Mouse (Mus musculus) embryo, embryonic 10.5 days (tissue): ENCODE results near the gene Hipk2.

Experiments used
- DNase-seq: peaks from one replicate; pipeline ENCODE4 v3.0.0-alpha.2; 2015; ENCODE audit warnings: low spot score

Hipk2 gene

DNA sequence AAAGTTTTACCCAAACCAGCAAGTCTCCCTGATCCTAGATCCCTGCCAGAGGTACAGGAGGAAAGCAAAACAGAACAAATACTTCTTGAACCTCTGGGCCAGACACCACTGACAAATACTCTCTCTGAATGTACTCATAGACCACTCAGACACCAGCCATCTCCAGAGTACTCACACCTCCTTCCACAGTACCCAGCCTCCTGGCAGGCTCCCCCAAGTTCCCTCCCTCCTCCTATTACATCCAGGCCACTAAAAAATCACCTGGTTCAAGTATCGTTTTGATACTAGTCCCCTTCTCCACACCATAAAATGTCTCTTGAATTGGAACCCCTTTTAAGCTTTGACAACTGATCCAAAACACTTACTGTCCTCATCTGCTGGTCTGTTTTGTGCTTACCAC lies 8.7 kb downstream of the Hipk2 start:
- no peak for DNase-seq

DNA sequence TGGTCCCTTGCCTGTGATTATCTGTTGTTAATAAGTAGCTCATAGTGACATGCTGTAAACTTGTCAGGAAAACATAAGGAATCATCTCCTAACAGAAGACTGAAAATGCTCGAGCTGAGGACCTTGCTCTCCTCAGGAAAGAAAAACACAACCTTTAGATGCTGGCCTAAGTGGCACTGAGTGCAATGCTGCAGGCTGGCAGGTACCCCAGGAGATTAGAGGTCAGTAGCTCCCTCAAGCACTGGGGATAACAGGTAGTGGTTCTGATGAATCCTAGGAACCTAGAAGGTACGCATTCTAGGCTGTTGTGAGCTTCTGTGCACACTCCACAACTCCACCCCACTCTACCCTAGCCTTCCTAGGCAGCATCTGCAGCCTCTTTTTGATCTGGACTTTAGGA lies 9.2 kb downstream of the Hipk2 start:
- no peak for DNase-seq

DNA sequence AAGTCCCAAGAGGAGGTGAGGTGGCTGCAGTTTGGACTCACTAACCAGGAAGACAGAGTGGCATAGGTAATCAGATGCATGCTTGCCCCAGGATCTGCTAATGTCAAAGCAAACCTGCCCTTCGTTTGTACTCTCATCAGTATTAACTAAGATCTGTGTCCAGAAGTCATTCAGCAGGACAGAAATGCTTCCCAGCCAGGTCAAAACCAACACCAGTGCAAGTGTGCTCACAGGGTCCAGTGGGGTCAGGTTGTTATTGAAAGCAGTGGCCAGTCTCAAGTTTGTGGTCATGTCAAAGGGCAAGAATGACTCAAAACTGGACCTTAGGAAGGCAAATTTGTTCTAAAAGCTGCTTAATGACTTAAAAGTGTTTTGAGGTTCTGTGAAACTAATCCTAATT lies 9.6 kb downstream of the Hipk2 start:
- DNase-seq = no peak

DNA sequence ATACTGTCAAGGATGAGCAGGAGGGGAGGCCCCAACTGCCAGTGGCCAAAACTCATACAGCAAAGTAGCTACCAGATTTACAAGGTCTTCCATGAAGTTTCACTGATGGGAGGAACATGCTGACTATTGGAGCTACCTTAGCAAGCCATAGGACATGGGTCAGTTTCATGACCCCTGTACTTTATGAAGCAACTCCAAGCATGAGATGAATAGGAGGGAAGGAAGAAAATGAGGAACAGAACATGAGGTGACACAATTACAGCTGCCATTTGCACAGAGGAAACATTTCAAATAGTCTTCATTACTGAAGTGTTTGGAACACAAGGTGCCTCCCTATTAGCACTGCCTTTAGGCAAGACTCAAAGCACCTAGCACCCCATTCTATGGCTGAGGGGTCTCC lies 10.2 kb downstream of the Hipk2 start:
- no peak for DNase-seq

DNA sequence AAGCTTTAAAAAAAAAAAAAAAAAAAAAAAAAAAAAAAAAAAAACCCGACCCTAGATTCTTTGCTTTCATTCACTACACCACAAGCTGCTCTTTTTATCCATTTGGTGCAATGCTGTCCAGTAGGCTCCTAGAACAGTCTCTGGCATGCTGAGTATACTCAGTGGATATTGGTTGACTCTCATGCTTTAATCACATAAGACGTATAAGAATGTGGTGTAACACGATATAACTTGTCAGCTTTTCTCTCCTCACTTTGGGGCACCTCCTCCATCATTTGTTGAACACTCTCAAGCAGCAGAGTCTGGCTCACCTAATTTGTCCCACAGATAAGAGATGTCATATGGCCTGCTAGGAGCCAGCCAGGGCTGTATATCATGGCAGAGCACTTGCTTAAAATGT lies 12.4 kb downstream of the Hipk2 start:
- DNase-seq = peak; percentile 47

DNA sequence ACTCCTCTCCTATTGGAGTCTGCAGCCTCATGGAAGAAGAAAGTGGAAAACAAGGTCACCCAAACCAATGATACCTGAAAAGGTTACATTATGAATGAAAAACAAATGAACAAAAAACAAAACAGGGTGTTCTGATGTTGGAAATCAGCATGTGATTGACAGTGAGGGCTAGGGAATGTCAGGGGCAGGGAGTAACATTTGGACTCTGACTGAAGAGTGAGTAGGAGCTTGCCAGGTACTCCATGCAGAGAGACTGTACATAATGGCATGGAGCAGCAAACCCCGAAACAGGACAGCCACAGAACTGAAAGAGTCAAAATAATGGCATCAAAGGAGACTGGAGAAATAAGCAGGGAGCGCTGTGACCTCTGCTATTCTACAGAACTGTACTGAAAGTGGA lies 15.7 kb downstream of the Hipk2 start:
- DNase-seq = no peak

DNA sequence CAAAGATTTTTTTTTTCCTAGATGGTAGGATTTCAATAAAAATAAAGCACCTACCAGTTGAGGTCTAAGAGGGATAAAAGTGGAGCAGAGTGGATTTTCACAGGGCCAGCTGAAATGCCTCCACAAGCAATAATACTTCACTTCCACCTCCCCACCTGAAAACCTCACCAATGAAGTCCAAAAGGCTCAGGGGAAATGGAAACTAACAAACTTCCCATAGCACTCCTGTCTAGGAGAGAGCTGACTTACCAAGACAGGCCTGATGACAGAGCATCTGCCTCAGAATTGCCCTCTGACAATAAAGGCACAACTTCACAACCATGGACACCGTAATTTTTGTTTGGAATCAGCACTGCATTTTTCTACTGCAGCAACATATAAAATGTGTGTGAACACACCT lies 16.1 kb downstream of the Hipk2 start:
- DNase-seq = no peak

DNA sequence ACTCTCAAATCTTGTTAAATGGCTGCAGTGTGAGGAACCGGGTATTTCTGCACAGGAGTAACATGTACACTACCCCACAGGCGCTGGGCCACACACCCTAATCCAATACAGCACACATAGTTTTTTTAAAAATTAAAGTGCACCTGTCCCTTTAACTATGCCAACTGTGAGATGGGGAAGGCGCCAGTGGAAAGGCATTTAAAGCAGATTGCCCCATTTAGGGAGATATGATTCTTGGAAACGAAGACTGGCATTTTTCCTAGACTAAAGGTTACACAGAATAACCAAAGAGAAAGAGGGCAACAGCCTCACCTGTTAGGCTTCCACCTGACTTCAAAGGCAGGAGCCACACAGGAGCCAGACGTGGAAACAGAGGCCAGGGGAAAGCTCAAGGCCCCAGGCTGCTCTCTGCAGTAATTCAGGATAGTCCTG lies 22.4 kb downstream of the Hipk2 start:
- no peak for DNase-seq

DNA sequence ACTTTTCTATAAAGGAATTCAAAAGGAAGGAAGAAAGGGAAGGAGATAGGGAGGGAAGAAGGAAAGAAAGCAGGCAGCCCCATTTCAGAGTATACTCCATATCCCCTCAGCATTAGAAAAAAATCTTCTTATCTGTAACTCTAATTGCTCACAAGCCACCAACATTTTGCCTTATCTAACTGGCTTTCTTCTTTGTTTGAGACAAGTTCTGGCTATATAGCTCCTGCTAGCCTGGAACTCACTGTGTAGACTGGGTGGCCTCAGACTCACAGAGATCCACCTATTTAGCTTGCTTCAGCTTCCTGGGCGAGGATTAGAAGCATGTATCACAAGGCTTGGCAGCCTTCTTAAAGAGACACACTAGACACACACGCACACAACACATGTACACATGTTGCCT lies 24.2 kb downstream of the Hipk2 start:
- no peak for DNase-seq

DNA sequence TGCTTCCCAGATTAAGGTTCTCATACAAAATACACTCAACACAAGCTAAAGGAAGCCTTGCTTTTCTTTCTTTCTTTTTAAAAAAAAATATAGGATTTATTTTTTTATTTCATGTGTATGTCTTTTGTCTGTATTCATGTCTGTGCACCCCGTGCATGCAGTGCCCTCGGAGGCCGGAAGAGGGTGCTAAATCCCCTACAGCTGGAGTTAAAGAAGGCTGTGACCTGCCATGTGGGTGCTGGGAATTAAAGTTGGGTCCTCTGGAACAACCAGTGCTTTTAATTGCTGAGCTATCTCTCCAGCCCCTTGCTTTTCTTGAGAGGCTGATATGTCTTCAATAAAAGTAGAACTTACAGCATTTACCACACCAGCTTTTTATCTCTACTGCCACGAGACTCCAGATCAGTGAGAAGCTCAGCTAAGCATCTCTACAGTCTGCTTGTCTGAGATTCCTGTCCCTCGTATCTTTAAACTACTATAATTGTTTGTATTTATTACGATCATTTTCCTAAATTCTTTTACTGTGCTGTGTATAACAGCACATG lies 25.2 kb downstream of the Hipk2 start:
- DNase-seq = no peak

DNA sequence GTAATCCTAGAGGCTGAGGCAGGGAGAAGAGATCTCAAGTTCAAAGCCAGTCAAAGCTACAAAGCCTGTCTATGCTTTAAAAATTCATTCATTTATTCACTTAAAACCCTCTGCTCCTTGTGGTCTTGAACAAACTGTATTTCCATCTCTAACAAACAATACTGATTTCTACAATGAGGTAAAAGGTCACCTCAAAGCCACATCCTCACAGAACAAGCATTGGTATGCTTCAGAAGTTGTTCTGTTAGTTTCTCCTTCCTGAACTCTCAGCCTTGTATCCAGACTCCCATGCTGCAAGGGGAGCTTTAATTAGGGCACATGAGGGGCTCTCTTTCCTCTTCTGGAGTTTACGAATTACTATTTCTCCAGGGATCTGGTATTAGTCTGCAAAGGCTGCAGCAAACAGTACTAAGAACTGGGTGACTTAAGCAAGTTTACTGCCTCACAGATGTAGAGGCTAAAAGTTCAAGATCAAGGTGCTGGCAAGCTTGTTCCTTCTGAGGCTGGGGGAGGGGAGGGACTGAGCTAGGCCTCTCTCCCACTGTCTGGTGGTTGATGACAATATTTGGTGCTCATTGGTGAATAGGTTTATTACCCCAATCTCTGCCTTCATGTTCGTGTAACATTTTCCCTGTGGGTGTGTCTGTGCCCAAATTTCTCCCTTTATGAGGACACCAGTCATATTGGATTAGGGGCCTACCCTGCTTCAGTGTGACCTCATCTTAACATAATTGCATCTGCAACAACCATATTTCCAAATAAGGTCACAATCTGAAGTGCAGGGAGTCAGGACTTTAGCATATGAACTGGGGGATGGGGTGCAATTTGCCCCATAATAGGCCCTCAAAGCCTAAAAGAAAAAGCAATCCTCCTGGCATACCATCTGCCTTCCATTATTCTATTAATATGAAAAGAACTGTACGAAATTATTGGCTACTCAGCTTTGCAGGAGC lies 27.7 kb downstream of the Hipk2 start:
- DNase-seq = no peak

DNA sequence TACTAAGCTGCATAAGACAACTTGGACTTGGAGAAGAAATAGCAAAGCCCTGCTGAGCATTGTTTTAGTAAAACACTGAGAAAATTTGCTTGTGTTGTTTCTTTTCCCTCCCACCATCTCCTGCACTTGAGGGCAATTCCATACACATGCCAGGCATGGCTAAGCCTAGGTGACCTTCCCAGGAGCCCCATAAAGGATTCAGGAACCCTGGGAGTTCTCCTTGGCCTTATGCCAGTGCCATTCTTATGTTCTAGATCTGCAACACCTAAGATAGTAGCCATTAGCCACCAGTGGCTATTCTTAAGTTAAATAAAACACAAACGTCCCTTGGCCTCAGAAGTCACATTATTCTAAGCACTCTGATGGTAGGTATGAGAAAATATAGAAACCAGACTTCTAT lies 28.5 kb downstream of the Hipk2 start:
- no peak for DNase-seq

DNA sequence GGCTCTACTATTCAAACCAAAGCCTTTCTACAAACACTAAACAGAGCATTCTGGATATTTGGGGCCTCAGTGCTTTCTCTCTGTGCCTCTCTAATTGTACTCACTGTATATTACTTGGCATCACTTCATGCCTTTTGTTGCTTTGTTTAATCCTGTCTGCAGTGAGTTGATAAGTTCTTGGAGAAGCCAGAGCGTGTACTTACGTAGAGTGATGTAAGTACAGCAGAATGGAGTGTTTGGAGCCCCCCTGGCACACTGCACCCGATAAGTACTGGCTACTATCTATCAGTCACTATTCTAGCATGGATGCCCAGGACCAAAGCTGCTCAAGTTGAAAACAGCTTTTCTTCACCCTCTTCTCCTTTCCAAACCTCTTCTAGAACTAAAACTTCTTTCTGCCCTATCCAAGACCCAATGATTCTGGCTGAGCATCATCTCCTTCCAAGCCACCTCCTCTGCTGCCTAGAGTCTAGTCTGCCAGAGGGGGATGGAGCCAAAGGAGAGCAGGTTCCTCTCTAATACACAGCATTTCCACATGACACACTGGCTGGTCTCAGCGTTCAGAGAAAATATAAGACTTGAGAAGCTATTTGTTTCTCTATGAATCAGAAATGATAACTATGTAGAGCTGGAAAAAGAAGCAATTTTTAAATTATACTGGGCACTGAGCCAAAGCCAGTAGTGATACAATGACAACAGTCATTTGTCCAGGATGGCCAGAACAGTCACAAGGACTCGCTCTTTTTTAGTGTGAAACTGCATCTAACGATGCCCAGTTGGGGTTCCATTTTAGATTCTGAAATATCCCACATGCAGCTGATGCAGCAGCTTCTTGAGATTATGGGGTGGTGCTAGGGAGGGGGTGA lies 29.4 kb downstream of the Hipk2 start:
- DNase-seq = no peak

DNA sequence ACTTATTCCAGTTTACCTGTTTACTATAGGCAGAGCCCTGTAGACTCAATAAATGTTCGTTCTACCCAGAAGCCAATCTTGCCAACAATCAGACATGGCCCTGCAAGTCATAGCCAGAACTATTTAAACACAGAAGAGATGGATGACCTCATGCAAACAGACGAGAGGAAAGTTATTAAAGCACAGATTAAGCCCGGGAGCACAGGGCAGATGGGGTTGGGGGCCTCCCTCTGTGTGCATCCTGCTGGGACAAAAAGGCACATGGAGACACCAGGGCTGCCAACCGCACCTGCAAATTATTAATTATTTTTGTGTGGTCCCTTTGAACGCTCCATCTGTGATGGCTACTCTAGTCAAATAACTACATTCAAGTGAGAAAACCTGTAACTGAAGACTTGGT lies 30.1 kb downstream of the Hipk2 start:
- DNase-seq = no peak

DNA sequence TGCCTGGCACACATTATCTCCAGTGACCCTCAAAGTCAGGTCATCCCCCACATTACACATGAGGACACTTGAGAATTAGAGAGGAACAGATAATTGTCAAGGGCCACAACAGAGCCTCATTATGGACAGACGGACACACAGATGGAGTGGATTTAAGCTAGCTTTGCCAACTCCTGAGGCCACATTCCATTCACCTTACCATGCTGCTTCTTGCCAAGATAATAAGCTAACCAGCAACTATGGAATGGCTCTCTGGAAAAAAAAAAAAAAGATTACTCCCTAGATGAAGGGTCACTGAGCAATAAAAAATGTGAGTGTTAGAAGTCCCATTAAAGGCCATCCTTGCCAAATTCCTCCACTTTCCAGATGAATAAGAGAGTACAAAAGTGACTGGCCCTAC lies 30.8 kb downstream of the Hipk2 start:
- DNase-seq = no peak

DNA sequence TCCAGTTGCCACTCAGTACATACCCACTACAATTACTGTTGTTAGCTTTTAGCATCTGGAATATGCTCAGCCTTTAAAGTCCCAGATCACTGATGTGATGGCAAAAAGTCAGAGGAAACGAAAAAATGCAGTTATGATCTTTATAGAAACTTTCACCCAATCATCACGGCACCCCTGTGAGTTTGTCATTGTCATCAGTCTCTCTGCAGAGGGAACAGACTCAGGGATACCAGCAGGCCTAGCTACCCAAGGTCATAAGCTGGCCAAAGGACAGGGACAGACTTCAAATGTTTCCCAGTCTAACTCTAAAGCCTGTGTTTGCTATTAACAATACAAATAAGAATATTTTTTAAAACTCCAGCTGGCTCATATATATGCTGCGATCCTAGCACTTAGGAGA lies 34.4 kb downstream of the Hipk2 start:
- no peak for DNase-seq

DNA sequence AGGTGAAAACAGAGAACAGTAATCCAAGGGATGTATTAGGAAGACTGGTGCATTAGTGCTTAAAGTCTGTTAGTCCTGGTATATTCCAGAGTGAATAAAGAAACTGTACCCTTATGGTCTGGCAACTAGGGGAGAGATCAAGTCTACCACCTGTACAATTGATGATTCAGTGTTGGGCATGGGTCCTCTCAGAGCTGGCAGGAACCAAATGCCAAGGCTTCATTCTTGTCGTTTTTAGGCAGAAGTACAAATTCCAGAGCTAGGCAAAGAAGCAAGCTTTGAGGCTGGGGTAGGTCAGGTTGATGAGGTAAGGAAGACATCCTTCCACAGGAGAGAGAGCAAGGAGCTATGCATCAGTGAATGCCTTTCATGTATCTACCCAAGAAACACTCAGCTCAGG lies 35.2 kb downstream of the Hipk2 start:
- DNase-seq = no peak

DNA sequence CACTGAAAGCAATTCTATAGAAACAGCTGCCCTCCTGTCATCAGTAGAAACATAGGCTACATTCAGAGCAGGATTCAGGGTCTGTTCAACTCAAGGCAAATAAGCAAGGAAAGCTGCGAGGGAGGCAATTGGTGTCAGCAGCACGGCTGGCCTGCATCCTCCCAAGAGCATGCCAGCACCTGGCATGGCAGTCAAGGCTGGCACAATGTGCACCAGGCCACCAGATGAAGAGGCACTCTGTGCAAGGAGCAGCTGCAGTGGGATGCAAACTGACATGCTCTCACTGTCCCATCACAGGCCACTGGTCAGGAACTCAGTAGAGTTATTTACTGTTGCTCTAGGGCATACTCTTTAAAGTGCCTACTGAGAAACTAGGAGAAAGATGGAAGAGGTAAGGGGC lies 35.6 kb downstream of the Hipk2 start:
- no peak for DNase-seq

DNA sequence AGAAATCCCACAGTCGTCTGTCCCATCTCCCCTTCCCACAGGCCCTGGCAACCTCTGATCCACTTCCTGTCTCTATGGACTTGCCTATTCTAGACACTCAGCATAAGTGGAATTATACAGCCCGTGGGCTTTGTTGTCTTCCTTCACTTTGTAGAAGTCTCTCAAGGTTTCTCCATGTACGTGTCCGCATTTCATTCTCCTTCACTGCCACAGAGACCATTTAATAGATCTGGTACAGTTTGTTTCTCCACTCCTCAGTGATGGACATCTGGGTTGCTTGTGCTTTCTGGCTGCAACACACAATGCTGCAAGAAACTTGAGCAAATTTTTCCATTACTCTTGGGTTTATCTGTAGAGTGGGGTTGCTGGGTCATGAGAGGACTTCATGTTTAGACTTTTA lies 36.1 kb downstream of the Hipk2 start:
- no peak for DNase-seq

DNA sequence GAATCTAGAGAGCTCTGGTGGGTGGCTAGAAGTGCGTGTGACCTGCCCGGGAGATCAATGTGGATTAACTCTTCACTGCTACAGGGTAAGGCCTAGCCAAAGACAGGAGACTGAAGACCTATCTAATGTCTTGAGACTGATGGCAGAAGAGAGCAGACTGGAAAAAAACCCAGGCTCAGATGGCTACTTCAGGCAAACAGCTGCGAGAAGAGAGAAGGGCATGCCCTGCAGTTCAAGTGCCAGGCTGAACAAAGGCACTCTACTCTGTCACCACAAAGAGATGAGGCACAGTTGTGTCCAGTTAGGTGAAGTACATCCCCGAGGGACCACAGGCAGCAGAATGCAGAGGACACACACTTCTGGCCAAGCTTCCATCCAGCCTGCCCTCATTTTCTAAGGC lies 37.9 kb downstream of the Hipk2 start:
- no peak for DNase-seq

DNA sequence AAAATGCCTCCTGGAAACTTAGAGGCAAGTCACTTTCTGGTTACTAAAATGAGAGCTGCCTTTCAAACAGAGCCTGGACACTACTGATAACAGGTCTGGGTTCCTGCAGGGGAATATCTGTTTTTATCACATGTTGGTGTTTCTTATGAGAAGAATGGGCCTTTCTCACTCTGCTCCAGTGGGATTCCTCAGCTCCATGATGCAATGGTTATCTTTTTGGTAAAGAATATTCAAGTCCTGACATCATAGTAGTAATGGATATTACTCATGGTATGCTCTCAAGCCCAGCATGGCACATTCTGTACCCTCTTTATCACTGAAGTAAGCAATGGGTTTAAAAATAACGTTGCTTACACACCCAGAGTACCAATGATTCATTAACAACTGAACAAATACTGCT lies 40.7 kb downstream of the Hipk2 start:
- DNase-seq = no peak

DNA sequence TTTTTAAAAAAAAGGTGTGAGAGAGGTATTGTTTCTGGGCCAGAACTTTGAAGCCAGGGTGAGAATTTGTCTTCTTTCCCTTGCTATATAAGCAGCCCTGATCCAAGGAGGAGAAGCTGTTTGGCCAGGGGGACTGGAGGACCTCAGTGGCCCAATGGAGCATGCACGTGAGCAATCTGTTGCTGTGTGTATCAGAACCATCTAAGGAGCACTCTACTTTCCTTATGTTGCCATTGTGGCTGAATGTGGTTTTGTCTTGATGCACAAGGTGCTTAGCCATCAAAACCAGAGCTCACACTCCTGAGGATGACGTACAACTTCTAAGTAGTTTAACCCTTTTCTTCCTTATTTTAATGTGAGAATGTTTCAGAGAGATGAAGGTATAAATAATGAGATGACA lies 41.2 kb downstream of the Hipk2 start:
- no peak for DNase-seq

DNA sequence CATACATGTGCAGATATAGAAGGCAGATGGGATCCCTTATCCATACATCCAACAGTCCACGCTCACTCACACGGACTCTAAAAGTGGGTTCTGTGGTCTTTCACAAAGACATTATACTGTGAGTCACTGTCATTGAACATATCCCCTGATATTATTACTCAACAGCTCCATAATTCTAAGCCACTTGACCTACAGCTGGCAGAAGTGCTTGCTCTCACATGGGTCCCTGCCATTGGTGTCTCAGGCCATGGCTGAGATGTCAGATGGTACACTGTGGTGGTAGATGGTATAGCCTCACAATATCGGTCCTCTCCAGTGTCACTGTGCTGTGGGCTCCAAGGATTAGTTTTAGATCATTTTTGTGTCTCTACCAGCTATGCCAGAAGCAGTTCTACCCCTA lies 42.2 kb downstream of the Hipk2 start:
- no peak for DNase-seq
